Mouse (Mus musculus) CH12.LX (cell line): ENCODE data around the gene Sort1. TPM values are rescaled to one million over a fixed set of nuclear protein-coding genes. Genes with fewer than 3 reads are reported as not detected.

Source experiments
- DNase-seq: peaks from one replicate; pipeline ENCODE4 v3.0.0-alpha.2; 2013; ENCODE audit errors: extremely low read depth
- H3K27ac ChIP-seq: 2 replicates; pipeline ENCODE4 v1.5.1; 2012; ENCODE audit warnings: low read depth, mild to moderate bottlenecking, control low read depth, moderate library complexity; ENCODE audit not compliant: insufficient read depth
- H3K27me3 ChIP-seq: replicated peaks from 2 replicates; pipeline ENCODE3; 2012; ENCODE audit warnings: inconsistent platforms
- H3K36me3 ChIP-seq, 2 experiments: replicated peaks in 1 of 2; 2 replicates each; pipeline versions ENCODE3 to v1.6.1; 2012; ENCODE audit warnings: inconsistent platforms in 1 of 2, low read length in 1 of 2, mild to moderate bottlenecking in 1 of 2, mixed read lengths in 1 of 2, moderate library complexity in 1 of 2; ENCODE audit not compliant: control insufficient read depth in 1 of 2, insufficient read depth in 1 of 2
- H3K4me1 ChIP-seq, 2 experiments: 2 replicates each; pipeline ENCODE4 v1.6.1; 2012; ENCODE audit warnings: inconsistent platforms in 1 of 2, moderate library complexity in 1 of 2; ENCODE audit not compliant: insufficient read depth in 2 of 2, control insufficient read depth in 1 of 2
- H3K4me2 ChIP-seq: 2 replicates; pipeline ENCODE4 v1.6.1; 2012; ENCODE audit warnings: low read depth, mild to moderate bottlenecking, control low read depth; ENCODE audit not compliant: poor library complexity, insufficient read depth, severe bottlenecking
- H3K4me3 ChIP-seq, 3 experiments: fragments of 150-350 bp in 1 of 3; sonication (generic) in 1 of 3; replicated peaks in 1 of 3; 2 replicates each; pipeline versions ENCODE3 to v1.5.1; 2011 to 2012; ENCODE audit warnings: low read depth in 2 of 3, low read length in 2 of 3, mild to moderate bottlenecking in 2 of 3, moderate library complexity in 2 of 3, control low read depth in 1 of 3, improper control_type of control experiment in 1 of 3, inconsistent platforms in 1 of 3, mixed read lengths in 1 of 3; ENCODE audit not compliant: poor library complexity in 1 of 3
- H3K79me2 ChIP-seq: replicated peaks from 2 replicates; pipeline ENCODE4 v1.6.1; 2012; ENCODE audit warnings: mild to moderate bottlenecking, moderate library complexity; ENCODE audit not compliant: control insufficient read depth, poor library complexity, insufficient read depth, severe bottlenecking; ENCODE audit errors: extremely low read depth
- H3K9ac ChIP-seq: 2 replicates; pipeline ENCODE4 v1.6.1; 2012; ENCODE audit warnings: low read depth, mild to moderate bottlenecking, control low read depth, moderate library complexity; ENCODE audit not compliant: insufficient read depth
- H3K9me3 ChIP-seq: replicated peaks from 2 replicates; pipeline ENCODE3; 2012; ENCODE audit warnings: low read length, inconsistent platforms, mixed read lengths
- BHLHE40 ChIP-seq: IDR thresholded peaks from 2 replicates; pipeline ENCODE4 v1.6.1; 2011; ENCODE audit warnings: mild to moderate bottlenecking, low read depth, low read length, improper control_type of control experiment
- E2F4 ChIP-seq: IDR thresholded peaks from 2 replicates; pipeline ENCODE4 v1.6.1; 2011; ENCODE audit warnings: low read depth, low read length, improper control_type of control experiment; ENCODE audit not compliant: insufficient replicate concordance
- ELF1 ChIP-seq: IDR thresholded peaks from 2 replicates; pipeline ENCODE4 v1.6.1; 2014; ENCODE audit warnings: low read depth, mild to moderate bottlenecking, inconsistent platforms, low read length, improper control_type of control experiment
- IRF4 ChIP-seq: IDR thresholded peaks from 2 replicates; pipeline ENCODE4 v1.6.1; 2014; ENCODE audit warnings: low read depth, mild to moderate bottlenecking, inconsistent platforms, low read length, improper control_type of control experiment
- KAT2A ChIP-seq: IDR thresholded peaks from 2 replicates; pipeline ENCODE4 v1.6.1; 2012; ENCODE audit warnings: low read length, improper control_type of control experiment, inconsistent platforms; ENCODE audit not compliant: insufficient replicate concordance
- MAFK ChIP-seq: IDR thresholded peaks from 2 replicates; pipeline ENCODE4 v1.6.1; 2011; ENCODE audit warnings: low read length, improper control_type of control experiment; ENCODE audit not compliant: insufficient replicate concordance
- MAX ChIP-seq: IDR thresholded peaks from 2 replicates; pipeline ENCODE4 v1.6.1; 2011; ENCODE audit warnings: low read length, improper control_type of control experiment
- MXI1 ChIP-seq: IDR thresholded peaks from 2 replicates; pipeline ENCODE4 v1.6.1; 2011; ENCODE audit warnings: mild to moderate bottlenecking, low read depth, low read length, improper control_type of control experiment
- NRF1 ChIP-seq: IDR thresholded peaks from 2 replicates; pipeline ENCODE4 v1.6.1; 2014; ENCODE audit warnings: low read depth, mild to moderate bottlenecking, inconsistent platforms, low read length, improper control_type of control experiment, moderate library complexity
- PAX5 ChIP-seq: IDR thresholded peaks from 2 replicates; pipeline ENCODE4 v1.6.1; 2012; ENCODE audit warnings: low read length, inconsistent platforms, mixed read lengths
- POLR2A ChIP-seq: IDR thresholded peaks from 2 replicates; pipeline ENCODE4 v1.6.1; 2011; ENCODE audit warnings: low read depth, mild to moderate bottlenecking, improper control_type of control experiment, low read length
- RAD21 ChIP-seq: IDR thresholded peaks from 2 replicates; pipeline ENCODE4 v1.6.1; 2011; ENCODE audit warnings: low read depth, mild to moderate bottlenecking, low read length, improper control_type of control experiment, moderate library complexity
- RCOR1 ChIP-seq: conservative IDR thresholded peaks from 2 replicates; pipeline ENCODE4 v1.6.1; 2012; ENCODE audit warnings: low read depth, mild to moderate bottlenecking, inconsistent platforms, low read length, improper control_type of control experiment
- SIN3A ChIP-seq: IDR thresholded peaks from 2 replicates; pipeline ENCODE4 v1.6.1; 2012; ENCODE audit warnings: low read length, improper control_type of control experiment, inconsistent platforms
- SMC3 ChIP-seq: IDR thresholded peaks from 2 replicates; pipeline ENCODE4 v1.6.1; 2011; ENCODE audit warnings: low read depth, low read length, improper control_type of control experiment
- TCF12 ChIP-seq: IDR thresholded peaks from 2 replicates; pipeline ENCODE4 v1.6.1; 2014; ENCODE audit warnings: low read depth, mild to moderate bottlenecking, inconsistent platforms, low read length, improper control_type of control experiment
- USF2 ChIP-seq: conservative IDR thresholded peaks from 2 replicates; pipeline ENCODE4 v1.6.1; 2011; ENCODE audit warnings: low read depth, low read length, improper control_type of control experiment
- ZC3H11A ChIP-seq: IDR thresholded peaks from 2 replicates; pipeline ENCODE4 v1.6.1; 2012; ENCODE audit warnings: low read depth, mild to moderate bottlenecking, inconsistent platforms, low read length, improper control_type of control experiment
- ZKSCAN1 ChIP-seq: IDR thresholded peaks from 2 replicates; pipeline ENCODE4 v1.6.1; 2012; ENCODE audit warnings: low read depth, inconsistent platforms, low read length, improper control_type of control experiment, borderline replicate concordance
- ZMIZ1 ChIP-seq: IDR thresholded peaks from 2 replicates; pipeline ENCODE4 v1.6.1; 2012; ENCODE audit warnings: low read depth, mild to moderate bottlenecking, inconsistent platforms, low read length, improper control_type of control experiment
- ZNF384 ChIP-seq: IDR thresholded peaks from 2 replicates; pipeline ENCODE4 v1.6.1; 2012; ENCODE audit warnings: low read depth, low read length, improper control_type of control experiment, inconsistent platforms
- dilution Hi-C: fragments of 300-500 bp; cut with MboI; formaldehyde crosslinking; loops from 2 replicates; pipeline ENCODE4 v1.14.3; 2020; ENCODE audit warnings: low sequenced_read_pairs; ENCODE audit not compliant: extremely low pct_unique_long_range_greater_than_20kb, extremely low pct_ligation_motif_present
- in situ Hi-C: fragments of 300-500 bp; cut with MboI; formaldehyde crosslinking; loops from 3 replicates; pipeline ENCODE4 v1.14.3; 2019; ENCODE audit warnings: low sequenced_read_pairs, low pct_ligation_motif_present, low pct_unique_long_range_greater_than_20kb, mixed read lengths
- polyA plus RNA-seq: library from polyadenylated mRNA; unstranded; fragments of >175 nt; gene quantifications from 2 replicates; pipeline ENCODE4 v1.2.1, GENCODE M21; 2012; ENCODE audit warnings: low read depth; ENCODE audit not compliant: insufficient read length
- total RNA-seq, 2 experiments: library from RNA; depleted of rRNA; stranded (reverse); fragments of 300-350 nt in 1 of 2; fragments of >200 nt in 1 of 2; gene quantifications; 2 replicates each; pipeline ENCODE4 v1.2.3; 2012 to 2014

The Sort1 gene
- total and polyA plus RNA-seq, 3 experiments: 0.15 to 1.2 (median 0.90) TPM

DNA sequence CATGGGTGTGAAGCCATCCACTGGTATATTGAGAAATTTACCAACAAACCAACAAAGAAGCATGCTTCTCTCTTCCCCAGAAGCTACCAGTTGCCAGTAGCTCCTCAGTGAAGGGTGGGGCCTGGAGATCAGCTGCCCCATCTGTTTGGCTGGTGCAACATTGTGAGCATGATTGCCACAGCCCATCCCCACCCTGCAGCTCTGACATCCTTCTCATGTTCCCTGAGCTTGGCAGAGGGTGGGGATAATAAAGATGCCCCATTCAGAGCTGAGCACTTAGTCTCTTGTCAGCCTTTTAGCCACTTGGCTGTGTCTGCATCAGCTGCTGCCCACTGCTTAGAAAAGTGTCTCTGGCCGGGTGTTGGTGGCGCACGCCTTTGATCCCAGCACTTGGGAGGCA is 39.1 kb downstream of the Sort1 start:
- H3K36me3 ChIP-seq: no peaks in the 10 kb centered on the region
- TF ChIP-seq ZNF384: no peak
- TF ChIP-seq NRF1: no peak
- no peak for TF ChIP-seq ZC3H11A
- no peak for TF ChIP-seq MAX
- TF ChIP-seq ELF1: no peak
- TF ChIP-seq RCOR1: no peak
- TF ChIP-seq ZKSCAN1: no peak
- no peak for TF ChIP-seq SMC3
- TF ChIP-seq IRF4: no peak
- TF ChIP-seq SIN3A: no peak
- TF ChIP-seq E2F4: no peak
- no peak for TF ChIP-seq BHLHE40
- no peak for TF ChIP-seq POLR2A
- TF ChIP-seq RAD21: no peak
- TF ChIP-seq TCF12: no peak
- TF ChIP-seq MXI1: no peak
- TF ChIP-seq USF2: no peak
- no peak for TF ChIP-seq KAT2A
- no peak for TF ChIP-seq ZMIZ1
- no peak for TF ChIP-seq PAX5
- TF ChIP-seq, all 38 proteins: peak for 0
- Histone ChIP-seq H3K79me2 (no peaks in the 10 kb centered on the region), H3K9ac (no peak overlapping the region), H3K27me3 (no peaks in the 10 kb centered on the region), H3K4me1 (peaks cover 0 to 14% of the 10 kb centered on the region in 2 experiments; a peak in 2 of 4 replicates), H3K9me3 (no peaks in the 10 kb centered on the region), H3K4me3 (no peak overlapping the region), H3K27ac (no peak overlapping the region), H3K4me2 (no peak overlapping the region)
- no peak for DNase-seq
- dilution Hi-C loops: no loop called here
- in situ Hi-C loops: no loop called here

DNA sequence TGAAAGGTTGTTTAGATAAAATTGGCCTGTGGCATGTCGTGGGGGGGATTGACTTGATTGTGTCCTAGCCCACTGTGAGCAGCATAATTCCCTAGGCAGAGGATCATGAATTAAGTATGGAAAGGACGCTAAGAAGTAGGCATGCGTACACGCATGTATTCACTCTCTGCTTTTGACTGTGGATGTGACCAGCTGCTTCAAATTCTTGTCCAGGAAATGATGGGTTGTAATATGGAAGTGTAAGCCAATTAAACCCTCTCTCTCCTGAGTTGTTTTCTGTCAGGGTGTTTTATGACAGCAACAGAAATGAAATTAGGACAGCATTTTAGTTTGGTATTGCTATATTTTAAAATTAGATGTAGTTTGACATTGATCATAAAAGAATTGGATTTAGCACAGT is 41.0 kb downstream of the Sort1 start:
- TF ChIP-seq BHLHE40 (no peak), MAFK (no peak), POLR2A (no peak)
- in situ Hi-C loops: no loop called here
- dilution Hi-C loops: no loop called here
- no peaks in the 10 kb centered on the region for H3K9me3 ChIP-seq
- no peak overlapping the region for H3K9ac ChIP-seq
- H3K27me3 ChIP-seq: no peaks in the 10 kb centered on the region
- no peak overlapping the region for H3K27ac ChIP-seq
- no peaks in the 10 kb centered on the region for H3K79me2 ChIP-seq
- H3K4me1 ChIP-seq: no peaks in the 10 kb centered on the region
- H3K36me3 ChIP-seq: no peaks in the 10 kb centered on the region
- no peak overlapping the region for H3K4me2 ChIP-seq
- DNase-seq: no peak
- no peak overlapping the region for H3K4me3 ChIP-seq
